Mouse (Mus musculus): ENCODE measurements around the gene Epor.

- TF ChIP-seq CTCF (IDR thresholded peaks at IDR 0.05): no peak
- no peak for TF ChIP-seq EP300 (IDR thresholded peaks at IDR 0.05; ENCODE audit: insufficient read depth, low read depth, low read length)
- TF ChIP-seq POLR2A (IDR thresholded peaks at IDR 0.05; ENCODE audit: insufficient read depth, low read depth, low read length): no peak
Measured at GRCm38 (mm10) chr9:22003163-22003554, 39.9 kb upstream of the Epor start.
